ENCODE assay signal across 31 mouse cellular contexts in the genomic region with DNA sequence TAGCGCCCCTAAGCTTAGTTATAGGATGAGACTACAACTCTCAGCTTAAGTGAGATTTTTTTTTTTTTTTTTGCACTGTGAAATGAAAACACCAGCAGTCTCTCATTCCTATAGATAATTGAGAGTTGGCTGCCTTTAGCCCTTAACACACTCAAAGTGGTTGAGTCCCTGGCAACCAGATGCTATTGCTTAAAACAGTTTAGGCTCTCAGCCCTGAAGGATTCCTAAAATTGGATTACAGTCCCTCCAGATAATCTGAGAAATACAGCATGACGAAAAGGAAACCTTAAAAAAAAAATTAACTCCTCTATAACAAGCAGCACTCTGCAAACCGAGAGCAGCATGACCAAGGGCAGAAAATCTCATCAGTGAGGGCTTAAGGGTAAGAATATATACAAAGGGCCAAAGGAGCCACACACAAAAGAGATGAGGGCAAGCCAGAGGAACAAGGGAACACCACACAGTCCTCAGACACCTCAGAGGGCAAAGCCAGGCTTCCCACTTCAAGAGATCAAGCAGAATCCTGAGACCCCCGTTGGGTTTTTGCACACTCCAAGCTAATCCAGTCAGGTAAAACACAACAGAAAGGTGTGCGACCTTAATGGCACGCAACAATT.
DNase-seq lines count a peak whose midpoint lies in the region; ATAC-seq and TF ChIP-seq lines count a peak whose summit lies in the region.
"Had no signal": no experiment of that assay in that cellular context is flagged by ENCODE, and none has a peak within 500 bp of the region (broad histone marks: within the 10 kb centered on the region; RNA-seq: fewer than 3 reads in every experiment).

No protein-coding gene starts in this region.

- H3K27me3 ChIP-seq in forebrain, postnatal 0 days (ENCODE audit: insufficient read depth, low read length), result no peaks in the 10 kb centered on the region
- H3K27me3 ChIP-seq in forebrain, embryonic 16.5 days (replicated peaks; ENCODE audit: control insufficient read depth, insufficient read depth, low read length), result no peaks in the 10 kb centered on the region
- no peaks in the 10 kb centered on the region for H3K27me3 ChIP-seq in embryonic facial prominence, embryonic 14.5 days (replicated peaks; ENCODE audit: control insufficient read depth, insufficient read depth, low read length)
- no peaks in the 10 kb centered on the region for H3K27me3 ChIP-seq in midbrain, embryonic 15.5 days (replicated peaks)
- H3K27me3 ChIP-seq: embryonic facial prominence, embryonic 12.5 days; forebrain, embryonic 12.5 days; heart, embryonic 13.5 days had no signal

- H3K9me3 ChIP-seq in forebrain, postnatal 0 days (ENCODE audit: low read length), result no peaks in the 10 kb centered on the region
- H3K9me3 ChIP-seq in forebrain, embryonic 16.5 days (ENCODE audit: control insufficient read depth, low read length), result no peaks in the 10 kb centered on the region
- H3K9me3 ChIP-seq in embryonic facial prominence, embryonic 14.5 days (ENCODE audit: control insufficient read depth, low read length), result no peaks in the 10 kb centered on the region
- H3K9me3 ChIP-seq in midbrain, embryonic 15.5 days, result no peaks in the 10 kb centered on the region
- H3K9me3 ChIP-seq: embryonic facial prominence, embryonic 12.5 days; forebrain, embryonic 12.5 days; heart, embryonic 13.5 days had no signal

- no peak overlapping the region for H3K4me2 ChIP-seq in forebrain, postnatal 0 days (ENCODE audit: low read depth)
- no peak overlapping the region for H3K4me2 ChIP-seq in forebrain, embryonic 16.5 days (ENCODE audit: low read length)
- H3K4me2 ChIP-seq in embryonic facial prominence, embryonic 14.5 days (ENCODE audit: low read depth, low read length), result no peak overlapping the region
- H3K4me2 ChIP-seq in midbrain, embryonic 15.5 days, result no peak overlapping the region
- H3K4me2 ChIP-seq: embryonic facial prominence, embryonic 12.5 days; forebrain, embryonic 12.5 days; heart, embryonic 13.5 days; hindbrain, embryonic 14.5 days had no signal

- H3K4me3 ChIP-seq in forebrain, postnatal 0 days (ENCODE audit: low read depth, low read length), result no peak overlapping the region
- H3K4me3 ChIP-seq in forebrain, embryonic 16.5 days (replicated peaks; ENCODE audit: low read length), result no peak overlapping the region
- no peak overlapping the region for H3K4me3 ChIP-seq in embryonic facial prominence, embryonic 14.5 days (ENCODE audit: low read depth, low read length)
- no peak overlapping the region for H3K4me3 ChIP-seq in midbrain, embryonic 15.5 days
- H3K4me3 ChIP-seq in left cerebral cortex, adult 2 months, result no peak overlapping the region
- H3K4me3 ChIP-seq: embryonic facial prominence, embryonic 12.5 days; forebrain, embryonic 12.5 days; heart, adult 2 months; heart, embryonic 13.5 days had no signal

- intact Hi-C loops in left cerebral cortex, adult 2 months (cut with DNase I), result no loop called here

- peaks cover 20% of the 10 kb centered on the region; the same call in 1 of the 2 replicates for H3K4me1 ChIP-seq in forebrain, postnatal 0 days (ENCODE audit: insufficient read depth)
- H3K4me1 ChIP-seq in forebrain, embryonic 16.5 days (replicated peaks; ENCODE audit: control insufficient read depth, insufficient read depth, low read length), result peaks cover 48% of the 10 kb centered on the region
- H3K4me1 ChIP-seq in embryonic facial prominence, embryonic 14.5 days (ENCODE audit: control insufficient read depth, insufficient read depth, low read length), result peaks cover 27% of the 10 kb centered on the region
- peaks cover 38% of the 10 kb centered on the region for H3K4me1 ChIP-seq in midbrain, embryonic 15.5 days

- ATAC-seq in forebrain, postnatal 0 days, result peak; percentile 38; the same call in 1 of the 2 replicates
- no peak for ATAC-seq in forebrain, embryonic 16.5 days
- ATAC-seq in embryonic facial prominence, embryonic 14.5 days (ENCODE audit: low read depth), result peak; percentile 22; the same call in 1 of the 2 replicates
- peak; percentile 50; the same call in 1 of the 2 replicates for ATAC-seq in midbrain, embryonic 15.5 days (replicated peaks)
- ATAC-seq: CD4-positive, CD25-positive, alpha-beta regulatory T cell, adult 4 months; intestine, postnatal 0 days had no signal

- TF ChIP-seq CTCF in forebrain, postnatal 0 days (IDR thresholded peaks at IDR 0.05; ENCODE audit: low read depth), result no peak
- TF ChIP-seq CTCF in left cerebral cortex, adult 2 months (IDR thresholded peaks at IDR 0.05), result no peak

- H3K36me3 ChIP-seq in forebrain, postnatal 0 days (ENCODE audit: insufficient read depth), result no peaks in the 10 kb centered on the region
- H3K36me3 ChIP-seq in forebrain, embryonic 16.5 days (ENCODE audit: control insufficient read depth, insufficient read depth), result no peaks in the 10 kb centered on the region
- H3K36me3 ChIP-seq in embryonic facial prominence, embryonic 14.5 days (ENCODE audit: control insufficient read depth, insufficient read depth, low read length), result no peaks in the 10 kb centered on the region
- H3K36me3 ChIP-seq in midbrain, embryonic 15.5 days (replicated peaks), result no peaks in the 10 kb centered on the region
- H3K36me3 ChIP-seq: embryonic facial prominence, embryonic 12.5 days; forebrain, embryonic 12.5 days; heart, embryonic 13.5 days had no signal

- peak; percentile 49 for DNase-seq in forebrain, postnatal 0 days
- DNase-seq in brain, adult 2 months (ENCODE audit: low read depth, low spot score), result peak; percentile 43
- DNase-seq in embryonic facial prominence, embryonic 14.5 days (ENCODE audit: low spot score), result peak; percentile 79
- no peak for DNase-seq in cerebellum, adult 11 months
- no peak for DNase-seq in left cerebral cortex, adult 2 months (ENCODE audit: extremely low spot score in 1 of 2, low spot score in 2 of 2)
- DNase-seq: adrenal gland, postnatal 36 days; cerebellum, adult 11-12 months; cerebellum, postnatal 10 days; gastrocnemius, postnatal 25 days; heart, adult 2 months; heart, postnatal 10 days; kidney, adult 9 months; kidney, postnatal 10 days; liver; lung, adult 2 months; lung, postnatal 10 days; right cerebral cortex, adult 18-20 months; spleen, adult 18-20 months; thymus, adult 2 months; thymus, postnatal 36 days had no signal

- WGBS in forebrain, postnatal 0 days, result 41% methylated on average over 6 of the region's 6 CpGs
- WGBS in forebrain, embryonic 16.5 days, result 34% methylated on average over 6 of the region's 6 CpGs
- WGBS in embryonic facial prominence, embryonic 14.5 days, result 53% methylated on average over 6 of the region's 6 CpGs
- 30% methylated on average over 6 of the region's 6 CpGs for WGBS in midbrain, embryonic 15.5 days

- H3K9ac ChIP-seq in forebrain, postnatal 0 days, result no peak overlapping the region
- no peak overlapping the region for H3K9ac ChIP-seq in forebrain, embryonic 16.5 days (replicated peaks; ENCODE audit: low read depth, low read length)
- no peak overlapping the region for H3K9ac ChIP-seq in embryonic facial prominence, embryonic 14.5 days (ENCODE audit: low read depth, low read length)
- H3K9ac ChIP-seq in midbrain, embryonic 15.5 days, result no peak overlapping the region
- H3K9ac ChIP-seq: embryonic facial prominence, embryonic 12.5 days; forebrain, embryonic 12.5 days; heart, embryonic 13.5 days; hindbrain, embryonic 14.5 days; liver, embryonic 14.5 days had no signal

- no peak overlapping the region for H3K27ac ChIP-seq in forebrain, postnatal 0 days (ENCODE audit: low read depth, low read length)
- H3K27ac ChIP-seq in forebrain, embryonic 16.5 days (ENCODE audit: low read length), result no peak overlapping the region
- no peak overlapping the region for H3K27ac ChIP-seq in embryonic facial prominence, embryonic 14.5 days (replicated peaks; ENCODE audit: low read depth, low read length)
- no peak overlapping the region for H3K27ac ChIP-seq in midbrain, embryonic 15.5 days
- H3K27ac ChIP-seq in left cerebral cortex, adult 2 months, result no peak overlapping the region
- H3K27ac ChIP-seq: embryonic facial prominence, embryonic 12.5 days; forebrain, embryonic 12.5 days; heart, adult 2 months; heart, embryonic 13.5 days; hindbrain, embryonic 14.5 days; liver, embryonic 14.5 days; macrophage; stomach, postnatal 0 days had no signal

Comparison
In these comparisons a context has a peak if more than half of its experiments do, and no peak if none do; other contexts are left out.
1. DNase-seq: peak in forebrain, postnatal 0 days (single experiment), brain, adult 2 months (single experiment) and embryonic facial prominence, embryonic 14.5 days (single experiment); none in cerebellum, adult 11 months (single experiment) and left cerebral cortex, adult 2 months (0 of 2).